Mouse (Mus musculus): ENCODE results near the gene Krt13. TPM values are rescaled to one million over a fixed set of nuclear protein-coding genes. Genes with fewer than 3 reads are reported as not detected.

The Krt13 gene
- total RNA-seq, 2 experiments from 2014 or later, result not detected

DNA sequence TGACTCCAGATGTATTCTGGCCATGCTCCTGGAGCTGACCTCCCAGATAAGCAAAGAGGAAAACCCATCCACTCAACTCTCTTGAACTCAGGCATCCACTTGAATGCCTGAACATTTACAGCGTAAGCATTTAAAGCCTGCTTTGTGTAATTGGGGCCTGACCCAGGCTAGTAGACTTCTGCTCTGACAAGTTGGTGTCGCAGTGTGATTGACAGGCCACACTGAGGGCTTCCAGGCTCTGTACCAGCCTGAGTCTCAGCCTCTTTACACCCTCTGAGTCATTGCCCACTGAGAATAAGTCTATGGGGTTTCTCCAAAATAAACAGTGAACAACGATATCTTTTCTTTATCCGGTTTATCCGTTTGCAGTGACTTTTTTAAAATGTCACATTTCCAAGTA lies 1.0 kb downstream of the Krt13 start:
- intact Hi-C loops (cut with DNase I), result no loop called here
- no peak for DNase-seq (ENCODE audit: low spot score)

- DNase-seq (ENCODE audit: low spot score), result no peak
- intact Hi-C loops (cut with DNase I), result no loop called here
Measured at GRCm38 (mm10) chr11:100113742-100114029, 7.7 kb downstream of the Krt13 start.

DNA sequence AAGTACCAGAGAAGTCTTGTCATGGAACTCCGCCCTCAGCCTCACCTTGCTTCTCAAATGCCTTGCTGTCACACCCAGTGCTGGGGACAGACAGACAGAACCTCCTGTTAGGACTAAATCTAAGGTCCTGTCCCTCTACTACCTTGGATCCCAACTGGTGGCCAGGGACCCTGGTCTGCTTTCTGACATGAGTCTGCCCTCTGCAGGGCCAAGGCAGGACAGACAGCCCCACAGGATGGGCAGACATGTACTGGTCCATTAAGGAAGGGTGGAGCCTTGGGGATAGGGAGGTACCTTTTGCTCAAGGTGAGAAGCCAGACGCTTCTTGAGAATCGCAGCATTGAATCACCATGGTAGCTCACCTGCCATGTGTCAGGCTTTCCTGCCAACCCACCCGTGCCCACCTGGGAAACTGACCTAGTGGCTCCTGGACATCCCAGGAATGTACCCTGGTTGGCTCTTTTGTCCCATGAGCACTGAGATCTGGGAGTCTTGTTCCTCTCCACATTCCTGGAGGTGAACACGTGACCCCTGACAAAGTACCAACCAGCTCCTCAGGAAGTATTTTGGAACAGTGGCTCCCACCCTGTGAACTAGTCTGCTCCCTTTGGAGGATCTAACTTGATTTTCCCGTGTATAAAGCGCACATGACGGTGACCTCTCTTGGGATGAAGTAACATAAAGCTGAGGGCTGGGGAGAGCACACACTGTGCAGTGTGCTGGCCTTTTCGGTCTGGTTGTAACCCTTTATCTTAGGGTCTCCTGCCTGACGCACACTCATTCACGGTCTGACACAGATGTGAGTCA lies 8.2 kb downstream of the Krt13 start:
- intact Hi-C loops (cut with DNase I), result no loop called here
- no peak for DNase-seq (ENCODE audit: low spot score)

- DNase-seq (ENCODE audit: low spot score), result no peak
- intact Hi-C loops (cut with DNase I), result no loop called here
Measured at GRCm38 (mm10) chr11:100105576-100106122, 15.7 kb downstream of the Krt13 start, which contains the start of gene Krt36. Gene Krt36 (minus strand): TSS chr11:100105626.

- no peak for DNase-seq (ENCODE audit: low spot score)
- intact Hi-C loops (cut with DNase I), result no loop called here
Measured at GRCm38 (mm10) chr11:100102693-100103429, 18.5 kb downstream of the Krt13 start.

DNA sequence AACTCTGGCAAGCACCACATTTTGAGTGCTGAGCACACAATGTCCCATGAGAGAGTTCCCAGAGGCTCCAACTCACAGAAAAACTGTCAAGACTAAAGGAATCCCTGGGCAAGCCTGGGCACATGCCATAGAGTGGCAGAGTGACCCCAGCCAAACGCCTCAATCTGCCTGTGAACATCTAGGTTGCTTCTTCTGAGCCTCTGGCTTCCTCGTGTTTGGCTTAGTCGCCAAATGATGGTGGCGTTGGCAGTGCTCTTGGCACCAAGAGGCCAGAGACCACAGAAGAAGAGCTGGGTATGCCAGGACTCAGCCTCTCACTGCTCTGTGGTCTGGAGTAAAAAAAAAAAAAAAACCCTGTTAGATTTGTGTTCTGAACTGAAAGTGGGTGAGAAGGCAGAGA lies 21.0 kb downstream of the Krt13 start:
- no peak for DNase-seq (ENCODE audit: low spot score)
- intact Hi-C loops (cut with DNase I), result no loop called here

- DNase-seq (ENCODE audit: low spot score), result no peak
- intact Hi-C loops (cut with DNase I), result no loop called here
Measured at GRCm38 (mm10) chr11:100097819-100098218, 23.5 kb downstream of the Krt13 start.

GRCm38 (mm10) chr11:100096141-100096540 lies 25.2 kb downstream of the Krt13 start, which contains the start of gene Krt35:
Gene Krt35 (minus strand): TSS chr11:100096241.
- no peak for DNase-seq (ENCODE audit: low spot score)

GRCm38 (mm10) chr11:100088378-100089025 lies 32.9 kb downstream of the Krt13 start:
- DNase-seq (ENCODE audit: low spot score), result no peak
- intact Hi-C loops (cut with DNase I), result no loop called here

More at GRCm38 (mm10) chr11:100096141-100096540, 25.2 kb downstream of the Krt13 start, which contains the start of gene Krt35:
- intact Hi-C loops (cut with DNase I), result no loop called here

GRCm38 (mm10) chr11:100087861-100088260 lies 33.5 kb downstream of the Krt13 start, which contains the start of gene Krt32:
Gene Krt32 (minus strand): TSS chr11:100088226.
- intact Hi-C loops (cut with DNase I), result no loop called here
- no peak for DNase-seq (ENCODE audit: low spot score)

GRCm38 (mm10) chr11:100073873-100074272 lies 47.5 kb downstream of the Krt13 start:
- intact Hi-C loops (cut with DNase I), result no loop called here

More at GRCm38 (mm10) chr11:100073873-100074272, 47.5 kb downstream of the Krt13 start:
- no peak for DNase-seq (ENCODE audit: low spot score)

Other genes with a start within 250 kb of the Krt13 start
- not detected for gene Krtap9-1, start 248.2 kb downstream of the Krt13 start, total RNA-seq (2021)
- not detected for gene Gm11567, start 242.4 kb downstream of the Krt13 start, total RNA-seq (2021)
- gene Krtap31-1, start 213.6 kb downstream of the Krt13 start, total RNA-seq (2021), result not detected
- gene Gm11565, start 206.8 kb downstream of the Krt13 start, total RNA-seq (2021), result not detected
- not detected for gene Krtap31-2, start 185.3 kb downstream of the Krt13 start, total RNA-seq (2021)
- not detected for gene Krtap9-5, start 173.1 kb downstream of the Krt13 start, total RNA-seq (2021)
- not detected for gene Krtap29-1, start 142.5 kb downstream of the Krt13 start, total RNA-seq (2021)
- not detected for gene Krtap16-1, start 135.0 kb downstream of the Krt13 start, total RNA-seq (2021)
- gene Krtap17-1, start 127.6 kb downstream of the Krt13 start, total RNA-seq (2021), result not detected
- not detected for gene Krt33a, start 105.4 kb downstream of the Krt13 start, total RNA-seq (2021)
- gene Krt33b, start 91.7 kb downstream of the Krt13 start, total RNA-seq (2021), result not detected
- not detected for gene Krt34, start 80.0 kb downstream of the Krt13 start, total RNA-seq (2021)
- not detected for gene Krt31, start 71.0 kb downstream of the Krt13 start, total RNA-seq (2021)
- not detected for gene Krt32, start 33.3 kb downstream of the Krt13 start, total RNA-seq (2021)
- gene Krt35, start 25.3 kb downstream of the Krt13 start, total RNA-seq (2021), result not detected
- gene Krt36, start 15.9 kb downstream of the Krt13 start, total RNA-seq (2021), result not detected
- not detected for gene Krt15, start 14.4 kb upstream of the Krt13 start, total RNA-seq (2021)
- gene Krt19, start 27.1 kb upstream of the Krt13 start, total RNA-seq (2021), result 10 to 100 TPM in 1 of 2 experiments, 1 to 10 TPM in 1; 9.8 to 16.4 TPM
- gene Krt9, start 71.7 kb upstream of the Krt13 start, total RNA-seq (2021), result not detected
- gene Krt14, start 86.0 kb upstream of the Krt13 start, total RNA-seq (2021), result under 1 TPM; 0.73 to 0.78 TPM
- gene Krt16, start 127.3 kb upstream of the Krt13 start, total RNA-seq (2021), result not detected
- gene Krt17, start 139.5 kb upstream of the Krt13 start, total RNA-seq (2021), result not detected
- not detected for gene Krt42, start 148.3 kb upstream of the Krt13 start, total RNA-seq (2021)
- 1,000 to 10,000 TPM; 1,459 to 1,550 TPM for gene Eif1, start 198.3 kb upstream of the Krt13 start, total RNA-seq (2021)
- not detected for gene Gast, start 212.8 kb upstream of the Krt13 start, total RNA-seq (2021)
- gene Hap1, start 234.6 kb upstream of the Krt13 start, total RNA-seq (2021), result 1 to 10 TPM in 1 of 2 experiments, under 1 TPM in 1; 0.83 to 1.2 TPM

All from heart, postnatal 25 days (tissue).